Mouse (Mus musculus) hindbrain, postnatal 0 days (tissue): ENCODE results near the gene Bpifc. TPM values are rescaled to one million over a fixed set of nuclear protein-coding genes. Genes with fewer than 3 reads are reported as not detected.

ENCODE experiments used
- ATAC-seq: fragments of 200-750 bp; cut with Nextera tagmentation; 2 replicates; pipeline ENCODE4 v1.8.0; 2017; ENCODE audit warnings: mild to moderate bottlenecking, moderate TSS enrichment, moderate library complexity
- DNase-seq: peaks from one replicate; pipeline ENCODE4 v3.0.0-alpha.2; 2015; ENCODE audit warnings: low spot score
- H3K27ac ChIP-seq: fragments of 300-500 bp; sonication (generic); 2 replicates; pipeline ENCODE4 v1.5.1; 2014; ENCODE audit warnings: mild to moderate bottlenecking
- H3K27me3 ChIP-seq: fragments of 300-500 bp; sonication (generic); 2 replicates; pipeline ENCODE4 v1.6.1; 2014; ENCODE audit warnings: low read length, mixed read lengths; ENCODE audit not compliant: insufficient read depth
- H3K36me3 ChIP-seq: fragments of 300-500 bp; sonication (generic); 2 replicates; pipeline ENCODE4 v1.6.1; 2014; ENCODE audit warnings: low read length, mixed read lengths; ENCODE audit not compliant: insufficient read depth
- H3K4me1 ChIP-seq: fragments of 300-500 bp; sonication (generic); 2 replicates; pipeline ENCODE4 v1.6.1; 2014; ENCODE audit warnings: antibody characterized with exemption, low read length, mixed read lengths; ENCODE audit not compliant: insufficient read depth
- H3K4me2 ChIP-seq: fragments of 300-500 bp; sonication (generic); 2 replicates; pipeline ENCODE4 v1.6.1; 2014; ENCODE audit warnings: low read depth, mild to moderate bottlenecking, low read length, moderate library complexity, mixed read lengths
- H3K4me3 ChIP-seq: fragments of 300-500 bp; sonication (generic); 2 replicates; pipeline ENCODE4 v1.5.1; 2014; ENCODE audit warnings: low read length
- H3K9ac ChIP-seq: fragments of 300-500 bp; sonication (generic); replicated peaks from 2 replicates; pipeline ENCODE4 v1.6.1; 2014; ENCODE audit warnings: mild to moderate bottlenecking, low read length, moderate library complexity, mixed read lengths
- H3K9me3 ChIP-seq: fragments of 300-500 bp; sonication (generic); 2 replicates; pipeline ENCODE4 v1.6.1; 2016; ENCODE audit warnings: low read length, mixed read lengths
- CTCF ChIP-seq: IDR thresholded peaks from 2 replicates; pipeline ENCODE4 v1.5.1; 2016; ENCODE audit warnings: antibody characterized with exemption, control low read depth, low read depth
- WGBS: fragments of 180-500 bp; shearing (Covaris S2); extraction: QIAGEN DNeasy Blood & Tissue Kit; methylation state at CpG from one replicate; pipeline ENCODE4 v1.1.7; 2014; 5-methylcytosine and 5-hydroxymethylcytosine counted together
- polyA plus RNA-seq: library from polyadenylated mRNA; unstranded; fragments of >200 nt; fragmentation: Nextera tagmentation; extraction: Ambion mirVana; gene quantifications from 2 replicates; pipeline ENCODE4 v1.2.1, GENCODE M21; 2015
- total RNA-seq: library from RNA; depleted of rRNA; stranded (reverse); fragments of >200 nt; gene quantifications from 2 replicates; pipeline ENCODE4 v1.2.3, GENCODE M21; 2014

Gene Bpifc
- total and polyA plus RNA-seq, 2 experiments from 2014 or later = 0.11 TPM; not detected in 1

DNA sequence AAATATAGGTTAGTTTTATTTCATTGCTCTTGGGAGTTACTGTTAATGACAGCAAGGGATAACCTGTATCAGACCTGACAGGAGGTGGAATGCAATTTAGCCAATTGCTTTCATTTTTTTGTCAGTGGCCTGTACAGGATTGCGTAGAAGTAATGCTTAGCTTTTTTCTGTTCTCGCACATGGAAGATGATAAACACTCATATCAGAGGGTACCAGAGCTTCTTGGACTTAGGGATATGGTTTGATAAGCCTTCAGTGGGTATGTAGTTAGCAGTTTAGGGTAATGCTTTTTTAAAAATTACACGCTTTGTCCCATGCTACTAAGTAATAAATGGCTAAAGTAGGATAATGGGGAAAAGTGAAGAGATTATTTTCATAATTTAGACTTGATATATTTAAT, 14.7 kb upstream of the Bpifc start:
- Histone ChIP-seq H3K27ac (no peak overlapping the region), H3K27me3 (no peaks in the 10 kb centered on the region), H3K4me3 (no peak overlapping the region), H3K9me3 (no peaks in the 10 kb centered on the region), H3K36me3 (no peaks in the 10 kb centered on the region; the same call in 1 of the 2 replicates), H3K4me2 (no peak overlapping the region), H3K9ac (no peak overlapping the region), H3K4me1 (0 out of 2 replicates have a peak, but pooled peaks cover 2% of the 10 kb centered on the region)
- ATAC-seq (no peak), DNase-seq (no peak)
- 93% methylated on average over 3 of the region's 3 CpGs for WGBS
- TF ChIP-seq CTCF = no peak

DNA sequence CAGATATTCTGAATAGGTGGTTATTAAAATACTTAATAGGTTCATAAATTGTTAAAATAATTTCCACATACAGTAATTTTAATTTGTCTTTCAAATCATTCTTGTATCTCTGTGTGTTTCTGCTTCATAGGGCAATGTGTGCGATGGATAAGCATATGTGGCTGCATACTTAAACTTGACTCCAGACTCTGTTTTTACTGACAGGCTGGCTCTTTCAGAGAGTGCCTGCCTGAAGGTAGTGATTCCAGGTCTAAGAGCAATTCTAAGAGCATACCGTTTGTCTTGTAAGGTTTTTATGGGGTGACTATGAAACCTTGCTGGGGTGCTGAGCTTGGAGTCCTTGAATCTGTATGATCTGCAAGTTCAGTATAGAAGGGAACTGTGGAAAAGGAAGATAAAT, 14.2 kb upstream of the Bpifc start:
- Histone ChIP-seq H3K9me3 (no peaks in the 10 kb centered on the region), H3K9ac (no peak overlapping the region), H3K27me3 (no peaks in the 10 kb centered on the region), H3K4me3 (no peak overlapping the region), H3K36me3 (no peaks in the 10 kb centered on the region; the same call in 1 of the 2 replicates), H3K4me1 (0 out of 2 replicates have a peak, but pooled peaks cover 6% of the 10 kb centered on the region), H3K27ac (no peak overlapping the region), H3K4me2 (no peak overlapping the region)
- DNase-seq (no peak), ATAC-seq (no peak)
- WGBS = 89% methylated on average over 2 of the region's 2 CpGs
- TF ChIP-seq CTCF = no peak

DNA sequence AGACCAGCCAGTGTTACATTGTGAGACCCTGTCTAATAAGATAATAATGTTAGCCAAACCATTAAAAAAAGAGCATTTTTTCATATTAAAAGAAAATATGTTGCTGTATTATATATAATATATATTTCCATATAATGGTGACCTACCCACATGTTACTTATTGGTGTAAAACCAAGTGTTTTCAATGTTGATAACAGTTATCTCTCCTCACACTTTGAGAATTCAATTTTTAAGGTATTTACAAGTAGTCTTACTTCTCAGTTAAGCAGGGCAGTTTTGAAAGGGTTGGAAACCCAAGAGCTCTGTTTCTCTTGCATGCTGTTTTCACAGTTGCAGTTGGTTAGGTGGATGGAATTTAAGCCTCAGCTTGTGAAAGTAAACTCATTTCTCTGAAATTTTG, 11.5 kb upstream of the Bpifc start:
- no peak overlapping the region for H3K9ac ChIP-seq
- no peak for DNase-seq
- 0 out of 2 replicates have a peak, but pooled peaks cover 6% of the 10 kb centered on the region for H3K4me1 ChIP-seq
- ATAC-seq = no peak
- no peak overlapping the region; the same call in 1 of the 2 replicates for H3K4me3 ChIP-seq
- H3K4me2 ChIP-seq = peak overlapping the region; percentile 85
- H3K27ac ChIP-seq = no peak overlapping the region
- H3K36me3 ChIP-seq = no peaks in the 10 kb centered on the region
- no peaks in the 10 kb centered on the region for H3K9me3 ChIP-seq
- H3K27me3 ChIP-seq = no peaks in the 10 kb centered on the region
- no peak for TF ChIP-seq CTCF

DNA sequence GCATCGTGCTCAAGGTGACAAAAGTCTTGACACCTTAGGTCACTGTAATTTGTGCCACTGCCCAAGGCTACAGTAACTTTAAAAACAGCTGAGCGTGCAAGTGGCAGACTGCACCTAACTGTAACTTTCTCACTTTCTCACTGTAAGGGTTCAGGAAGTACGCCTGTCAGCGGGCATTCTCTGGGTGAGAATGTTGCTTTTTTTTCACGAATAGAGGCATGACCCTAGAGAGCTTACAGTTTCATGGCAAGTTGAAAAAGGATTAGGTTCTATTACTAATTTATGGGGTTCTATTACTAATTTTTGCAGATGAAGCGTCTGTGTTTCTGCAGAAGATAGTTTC, 10.8 kb upstream of the Bpifc start:
- ATAC-seq (no peak), DNase-seq (no peak)
- no peak for TF ChIP-seq CTCF
- no peaks in the 10 kb centered on the region for H3K9me3 ChIP-seq
- peak overlapping the region; percentile 85 for H3K4me2 ChIP-seq
- H3K4me1 ChIP-seq = 0 out of 2 replicates have a peak, but pooled peaks cover 6% of the 10 kb centered on the region
- WGBS = 7% methylated on average over 6 of the region's 6 CpGs
- H3K36me3 ChIP-seq = no peaks in the 10 kb centered on the region
- H3K27me3 ChIP-seq = no peaks in the 10 kb centered on the region
- peak overlapping the region; percentile 64 for H3K9ac ChIP-seq
- H3K4me3 ChIP-seq = peak overlapping the region; percentile 59
- peak overlapping the region; percentile 85; the same call in 1 of the 2 replicates for H3K27ac ChIP-seq

DNA sequence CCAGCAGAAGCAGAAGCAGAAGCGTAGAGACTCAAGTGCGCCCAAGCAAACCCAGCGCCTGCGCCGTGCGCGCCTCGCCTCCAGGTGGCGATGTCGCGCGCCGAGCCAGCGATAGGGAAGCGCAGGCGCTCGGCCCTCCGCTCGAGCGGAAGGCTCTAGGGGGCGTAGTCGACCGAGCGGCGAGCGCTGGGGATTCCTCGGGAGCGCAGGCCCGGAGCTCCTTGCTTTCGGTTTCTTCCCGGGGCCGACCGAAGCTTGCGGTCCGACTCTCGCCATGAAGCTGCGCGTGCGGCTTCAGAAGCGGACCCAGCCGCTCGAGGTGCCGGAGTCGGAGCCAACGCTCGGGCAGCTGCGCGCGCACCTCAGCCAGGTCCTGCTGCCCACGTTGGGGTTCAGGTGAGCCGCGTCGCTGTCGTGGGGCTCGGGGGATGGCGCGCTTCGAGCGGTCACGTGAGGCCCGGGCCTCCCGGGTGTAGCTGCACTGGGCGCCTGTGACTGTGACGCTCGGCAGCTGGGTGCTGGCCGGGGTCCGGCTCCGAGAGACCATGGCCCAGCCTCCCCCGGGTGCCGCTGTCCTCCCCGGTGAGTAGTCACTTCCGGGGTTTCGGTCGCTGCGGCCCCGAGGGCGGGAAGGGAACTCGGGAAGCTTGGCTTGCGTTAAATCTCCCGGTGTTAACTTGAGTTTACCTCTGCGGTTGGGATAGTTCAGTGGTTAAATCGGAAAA, 10.2 kb upstream of the Bpifc start, which contains the start of gene Fbxo7:
Fbxo7 (plus strand) TSS at position 224 of the 725 bp plus-strand sequence.
- Histone ChIP-seq H3K4me3 (peak within 1 kb of the TSS; percentile 59), H3K9ac (peak within 1 kb of the TSS; percentile 64), H3K27me3 (no peaks in the 10 kb centered on the region), H3K4me1 (0 out of 2 replicates have a peak, but pooled peaks cover 6% of the 10 kb centered on the region), H3K9me3 (no peaks in the 10 kb centered on the region), H3K4me2 (peak within 1 kb of the TSS; percentile 85), H3K36me3 (no peaks in the 10 kb centered on the region), H3K27ac (peak within 1 kb of the TSS; percentile 85)
- peak; percentile 86 for TF ChIP-seq CTCF
- 1% methylated on average over 73 of the region's 82 CpGs for WGBS
- DNase-seq (peak; percentile 96), ATAC-seq (peak; percentile 97)

DNA sequence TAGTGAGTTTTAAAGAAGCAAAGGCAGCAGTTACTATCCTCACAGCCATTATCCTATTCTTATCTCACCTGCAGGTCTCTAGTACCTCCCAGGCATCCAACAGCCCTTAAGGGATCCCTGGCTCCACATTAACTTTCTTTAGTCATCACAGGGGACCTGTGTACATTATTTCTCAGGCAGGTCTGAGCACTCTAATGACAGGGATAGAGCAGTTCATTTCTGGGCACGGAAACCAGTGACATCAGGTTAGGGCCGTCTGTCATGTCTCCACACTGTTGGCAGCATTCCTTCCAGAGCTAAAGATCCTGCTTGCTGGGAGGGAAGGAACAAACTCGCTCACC, 9.7 kb upstream of the Bpifc start:
- DNase-seq (no peak), ATAC-seq (no peak)
- 0 out of 2 replicates have a peak, but pooled peaks cover 6% of the 10 kb centered on the region for H3K4me1 ChIP-seq
- WGBS = 0% methylated on average over 3 of the region's 3 CpGs
- no peaks in the 10 kb centered on the region for H3K9me3 ChIP-seq
- TF ChIP-seq CTCF = no peak
- peak overlapping the region; percentile 59 for H3K4me3 ChIP-seq
- no peaks in the 10 kb centered on the region for H3K36me3 ChIP-seq
- no peaks in the 10 kb centered on the region for H3K27me3 ChIP-seq
- 0 out of 2 replicates have a peak overlapping the region, but pooled peaks have one; percentile 85 for H3K27ac ChIP-seq
- H3K9ac ChIP-seq = peak overlapping the region; percentile 64
- H3K4me2 ChIP-seq = peak overlapping the region; percentile 85

DNA sequence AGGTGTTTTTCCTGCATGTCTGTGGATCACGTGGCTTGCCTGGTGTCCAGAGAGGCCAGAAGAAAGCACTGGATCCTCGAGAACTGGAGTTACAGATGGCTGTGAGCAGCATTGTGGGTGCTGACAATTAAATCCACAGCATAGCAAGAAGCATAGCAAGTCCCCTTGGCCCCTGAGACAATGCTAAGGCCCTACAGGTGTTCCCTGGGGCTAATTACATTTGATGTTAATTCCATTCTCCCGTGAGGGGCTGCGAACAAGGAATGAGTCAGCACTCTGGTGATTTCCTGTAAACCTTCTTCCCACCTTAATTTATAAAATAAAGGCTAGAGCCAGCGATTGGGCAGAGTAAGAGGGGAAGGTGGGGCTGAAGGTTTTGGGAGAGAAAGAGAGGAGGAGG, 7.1 kb upstream of the Bpifc start:
- WGBS = 38% methylated on average over 5 of the region's 5 CpGs

More for the DNA sequence above, 7.1 kb upstream of the Bpifc start:
- no peaks in the 10 kb centered on the region for H3K27me3 ChIP-seq
- H3K36me3 ChIP-seq = no peaks in the 10 kb centered on the region
- no peak overlapping the region for H3K4me3 ChIP-seq
- no peak overlapping the region for H3K9ac ChIP-seq
- H3K4me2 ChIP-seq = no peak overlapping the region
- H3K9me3 ChIP-seq = no peaks in the 10 kb centered on the region
- no peak for TF ChIP-seq CTCF
- 0 out of 2 replicates have a peak, but pooled peaks cover 6% of the 10 kb centered on the region for H3K4me1 ChIP-seq
- ATAC-seq = no peak
- no peak overlapping the region for H3K27ac ChIP-seq
- no peak for DNase-seq
